Mouse (Mus musculus) ES-E14 (cell line): ENCODE data around the gene Serp1. TPM values are rescaled to one million over a fixed set of nuclear protein-coding genes. Genes with fewer than 3 reads are reported as not detected.

ENCODE experiments used
- DNase-seq: peaks from one replicate; pipeline ENCODE4 v3.0.0-alpha.2; 2013; ENCODE audit warnings: low read depth, low spot score
- H3K27ac ChIP-seq: 2 replicates; pipeline ENCODE4 v1.5.1; 2012; ENCODE audit warnings: low read depth, mild to moderate bottlenecking, low read length, moderate library complexity, mixed read lengths; ENCODE audit not compliant: poor library complexity, insufficient read depth, severe bottlenecking
- H3K36me3 ChIP-seq: 2 replicates; pipeline ENCODE4 v1.6.1; 2012; ENCODE audit warnings: mild to moderate bottlenecking, low read length, moderate library complexity, mixed read lengths; ENCODE audit not compliant: control insufficient read depth, poor library complexity, insufficient read depth, severe bottlenecking
- H3K4me1 ChIP-seq, 2 experiments: fragments of 150-350 bp in 1 of 2; sonication (generic) in 1 of 2; 2 replicates each; pipeline ENCODE4 v1.6.1; 2012; ENCODE audit warnings: low read length in 2 of 2, mild to moderate bottlenecking in 1 of 2, mixed read lengths in 1 of 2; ENCODE audit not compliant: control insufficient read depth in 2 of 2, insufficient read depth in 2 of 2, poor library complexity in 1 of 2
- H3K4me3 ChIP-seq, 2 experiments: fragments of 150-350 bp in 1 of 2; sonication (generic) in 1 of 2; 2 replicates each; pipeline ENCODE4 v1.5.1; 2012; ENCODE audit warnings: low read length in 2 of 2, low read depth in 1 of 2, mild to moderate bottlenecking in 1 of 2, mixed read lengths in 1 of 2; ENCODE audit not compliant: insufficient read depth in 1 of 2, poor library complexity in 1 of 2, severe bottlenecking in 1 of 2
- H3K9ac ChIP-seq: 2 replicates; pipeline ENCODE4 v1.6.1; 2012; ENCODE audit warnings: low read depth, mild to moderate bottlenecking, low read length, mixed read lengths; ENCODE audit not compliant: poor library complexity, insufficient read depth, severe bottlenecking
- H3K9me3 ChIP-seq: fragments of 150-350 bp; sonication (generic); 2 replicates; pipeline ENCODE4 v1.6.1; 2012; ENCODE audit warnings: low read depth, mild to moderate bottlenecking, low read length; ENCODE audit not compliant: control insufficient read depth, insufficient read depth
- CHD2 ChIP-seq: IDR thresholded peaks from 2 replicates; pipeline ENCODE4 v1.6.1; 2014; ENCODE audit warnings: mild to moderate bottlenecking, low read depth, low read length, inconsistent platforms
- HCFC1 ChIP-seq: IDR thresholded peaks from 2 replicates; pipeline ENCODE4 v1.6.1; 2012; ENCODE audit warnings: low read length, inconsistent platforms, borderline replicate concordance; ENCODE audit not compliant: insufficient read depth
- MAFK ChIP-seq: IDR thresholded peaks from 2 replicates; pipeline ENCODE4 v1.6.1; 2014; ENCODE audit warnings: mild to moderate bottlenecking, low read depth, low read length, inconsistent platforms; ENCODE audit not compliant: insufficient read depth
- ZC3H11A ChIP-seq: IDR thresholded peaks from 2 replicates; pipeline ENCODE4 v1.6.1; 2012; ENCODE audit warnings: low read depth, mild to moderate bottlenecking, inconsistent platforms, low read length, borderline replicate concordance
- ZNF384 ChIP-seq: IDR thresholded peaks from 2 replicates; pipeline ENCODE4 v1.6.1; 2012; ENCODE audit warnings: low read depth, low read length, inconsistent platforms
- in situ Hi-C, 2 experiments: fragments of 600-800 bp; cut with MboI; formaldehyde crosslinking; loops; one replicate each; pipeline ENCODE4 v1.15.1; 2025; ENCODE audit warnings: low sequenced_read_pairs in 2 of 2, inconsistent platforms in 1 of 2; ENCODE audit not compliant: unreplicated experiment in 2 of 2
- total RNA-seq: library from RNA; depleted of rRNA; stranded (reverse); fragments of 300-350 nt; gene quantifications from 2 replicates; pipeline ENCODE4 v1.2.3, GENCODE M21; 2012

The Serp1 gene
- total RNA-seq, 1 experiment = 41.8 TPM

DNA sequence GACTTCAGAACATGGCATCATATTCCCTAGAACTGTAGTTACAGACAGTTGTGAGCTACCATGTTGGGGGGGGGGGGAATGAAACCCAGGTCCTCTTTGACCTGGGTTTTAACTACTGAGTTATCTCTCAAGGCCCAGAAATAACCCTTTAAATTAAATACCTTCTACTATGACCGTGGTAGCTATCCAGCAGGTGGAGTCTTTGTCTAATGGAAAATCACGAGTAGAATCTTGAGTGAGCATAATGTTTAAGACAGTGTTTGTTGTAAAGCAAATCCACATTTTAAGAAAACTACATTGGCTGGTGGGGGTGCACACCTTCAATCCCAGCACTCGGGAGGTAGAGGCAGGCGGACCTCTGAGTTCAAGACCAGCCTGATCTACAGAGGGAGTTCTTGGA lies 12.2 kb downstream of the Serp1 start:
- Histone ChIP-seq H3K36me3 (no peaks in the 10 kb centered on the region), H3K27ac (no peak overlapping the region), H3K9me3 (no peaks in the 10 kb centered on the region), H3K9ac (no peak overlapping the region), H3K4me1 (peaks cover 0 to 3% of the 10 kb centered on the region in 2 experiments; a peak in 2 of 4 replicates), H3K4me3 (no peak overlapping the region)
- in situ Hi-C loops = no loop called here
- no peak for TF ChIP-seq HCFC1
- no peak for TF ChIP-seq ZC3H11A
- TF ChIP-seq MAFK = no peak
- no peak for TF ChIP-seq ZNF384
- TF ChIP-seq CHD2 = no peak
- DNase-seq = no peak

DNA sequence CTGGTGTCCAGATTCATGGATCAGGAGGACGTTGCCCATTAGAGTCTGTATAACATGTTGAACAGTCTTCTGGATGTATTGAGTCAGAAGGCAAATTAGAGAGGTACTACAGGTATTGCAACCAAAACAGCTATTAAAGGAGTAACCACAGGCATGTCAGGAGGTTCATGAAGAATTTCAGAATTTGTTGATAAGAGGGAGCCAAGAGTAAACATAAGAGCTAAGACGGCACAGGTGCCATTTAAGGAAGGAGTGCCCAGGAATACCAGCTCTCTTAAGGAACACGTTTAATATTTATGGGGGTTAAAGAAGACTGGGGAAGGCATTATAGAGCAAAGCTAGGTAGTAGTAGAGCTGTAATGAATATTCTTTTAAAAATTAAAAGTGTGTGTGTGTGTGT lies 13.0 kb downstream of the Serp1 start:
- Histone ChIP-seq H3K36me3 (no peaks in the 10 kb centered on the region), H3K9ac (no peak overlapping the region), H3K9me3 (no peaks in the 10 kb centered on the region), H3K4me3 (no peak overlapping the region), H3K27ac (no peak overlapping the region), H3K4me1 (peaks cover 2 to 3% of the 10 kb centered on the region in 2 experiments; a peak in 2 of 4 replicates)
- TF ChIP-seq ZNF384 (no peak), HCFC1 (no peak), MAFK (no peak), ZC3H11A (no peak), CHD2 (no peak)
- in situ Hi-C loops = no loop called here
- DNase-seq = no peak

DNA sequence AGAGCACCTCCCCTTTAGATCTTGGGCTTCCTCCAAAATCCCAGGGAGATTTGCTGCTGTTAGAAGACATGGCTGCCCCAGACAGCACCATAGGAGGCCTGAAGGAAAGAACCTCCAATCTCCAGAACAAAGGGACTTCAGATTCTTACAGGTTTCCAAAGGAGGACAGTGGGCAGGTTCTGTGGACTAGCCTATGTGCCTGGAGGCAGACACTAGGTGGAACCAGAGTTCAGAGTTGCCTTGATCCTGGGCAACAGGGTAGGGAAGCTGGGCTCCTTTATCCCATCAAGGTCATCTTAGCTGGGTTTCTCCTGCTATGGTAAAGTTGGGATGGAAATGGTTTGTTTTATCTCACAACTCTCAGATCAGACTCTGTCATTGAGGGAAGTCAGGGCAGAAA lies 14.1 kb downstream of the Serp1 start:
- in situ Hi-C loops = no loop called here
- Histone ChIP-seq H3K9ac (no peak overlapping the region), H3K4me1 (peaks cover 2 to 3% of the 10 kb centered on the region in 2 experiments; a peak in 2 of 4 replicates), H3K4me3 (no peak overlapping the region), H3K27ac (no peak overlapping the region), H3K9me3 (no peaks in the 10 kb centered on the region), H3K36me3 (no peaks in the 10 kb centered on the region)
- no peak for TF ChIP-seq HCFC1
- TF ChIP-seq ZC3H11A = peak; percentile 15; the same call in 1 of the 2 replicates
- no peak for TF ChIP-seq MAFK
- no peak for DNase-seq

DNA sequence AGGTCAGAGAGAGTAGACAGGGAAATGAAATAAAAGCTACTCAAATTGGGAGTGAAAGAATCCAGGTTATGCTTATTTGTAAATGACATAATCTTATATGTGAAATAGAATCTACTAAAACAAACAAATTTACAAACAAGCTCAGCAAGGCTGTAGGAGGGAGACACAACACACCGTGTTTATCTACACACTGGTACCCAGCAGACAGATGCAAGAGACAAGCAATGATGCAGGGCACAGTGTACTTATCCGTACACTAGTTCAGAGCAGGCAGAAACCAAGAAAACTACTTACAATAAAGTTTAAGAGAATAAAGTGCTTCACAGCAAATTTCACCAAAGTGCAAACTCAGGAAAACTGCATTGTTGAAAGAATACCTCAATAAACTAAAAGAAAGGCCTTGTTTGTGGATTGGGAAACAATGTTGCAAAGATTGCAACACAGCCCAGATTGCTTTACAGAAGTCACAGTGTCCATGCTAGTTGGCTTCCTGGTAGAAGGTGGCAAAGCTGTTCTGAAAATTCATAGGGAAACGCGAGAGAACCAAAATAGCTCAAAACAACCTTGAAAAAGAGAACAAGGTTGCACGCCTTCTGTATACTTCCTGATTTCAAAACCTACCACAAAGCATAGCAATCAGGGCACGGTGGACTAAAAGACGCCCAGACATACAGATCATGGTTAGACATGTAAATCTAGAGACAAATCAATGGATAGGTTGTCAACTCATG lies 17.5 kb downstream of the Serp1 start:
- no peak overlapping the region for H3K9ac ChIP-seq
- in situ Hi-C loops = no loop called here
- H3K9me3 ChIP-seq = no peaks in the 10 kb centered on the region
- TF ChIP-seq ZNF384 = no peak
- no peak for TF ChIP-seq HCFC1
- no peak for TF ChIP-seq CHD2
- no peak for TF ChIP-seq MAFK
- TF ChIP-seq ZC3H11A = no peak
- DNase-seq = no peak
- H3K27ac ChIP-seq = no peak overlapping the region
- no peaks in the 10 kb centered on the region for H3K36me3 ChIP-seq
- H3K4me1 ChIP-seq = peaks cover 6 to 11% of the 10 kb centered on the region in 2 experiments
- no peak overlapping the region for H3K4me3 ChIP-seq

DNA sequence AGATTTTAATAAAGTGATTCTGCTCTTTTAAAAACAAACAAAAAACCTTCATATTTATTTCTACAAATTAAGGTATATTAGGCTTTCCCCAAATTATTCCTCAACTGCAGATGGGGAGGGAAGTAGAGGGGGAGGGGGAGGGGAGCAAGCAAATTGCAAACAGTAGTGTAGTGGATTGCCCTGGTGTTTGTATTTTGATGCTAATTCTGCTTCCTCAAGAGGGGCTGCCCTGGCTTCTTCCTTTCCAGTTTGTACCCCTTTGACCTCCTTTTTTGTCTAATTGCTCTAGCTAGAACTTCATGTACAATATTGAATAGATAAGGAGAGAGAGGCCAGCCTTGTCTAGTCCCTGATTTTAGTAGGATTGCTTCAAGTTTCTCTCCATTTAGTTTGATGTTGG lies 21.0 kb downstream of the Serp1 start:
- DNase-seq = no peak
- Histone ChIP-seq H3K9ac (no peak overlapping the region), H3K9me3 (no peaks in the 10 kb centered on the region), H3K4me1 (peaks cover 8 to 9% of the 10 kb centered on the region in 2 experiments), H3K27ac (peak overlapping the region; percentile 66; the same call in 1 of the 2 replicates), H3K36me3 (no peaks in the 10 kb centered on the region), H3K4me3 (no peak overlapping the region)
- TF ChIP-seq CHD2 (no peak), ZNF384 (no peak), MAFK (no peak), HCFC1 (no peak), ZC3H11A (no peak)
- in situ Hi-C loops = no loop called here
